Mouse (Mus musculus): ENCODE results near the gene Lsm14a.

DNA sequence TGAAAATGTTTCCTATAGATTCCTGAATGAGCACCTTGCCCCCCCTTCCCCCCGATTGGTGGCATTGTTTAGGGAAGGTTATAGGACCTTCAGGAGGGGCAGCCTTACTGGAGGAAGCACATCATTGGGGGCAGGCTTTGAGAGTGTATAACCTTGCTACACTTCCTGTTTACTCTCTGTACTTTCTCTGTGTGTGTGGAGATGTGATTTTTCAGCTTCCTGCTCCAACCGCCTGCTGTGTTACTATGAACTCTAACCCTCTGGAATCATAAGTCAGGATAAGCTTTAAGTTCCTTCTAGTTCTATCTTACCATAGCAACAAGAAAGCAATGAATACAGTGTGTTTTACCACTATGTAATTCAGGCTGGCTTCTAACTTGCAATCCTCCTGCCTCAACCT, 28.1 kb upstream of the Lsm14a start:
- TF ChIP-seq USF1 (IDR thresholded peaks at IDR 0.05; ENCODE audit: low read depth) (no peak), POLR2A (IDR thresholded peaks at IDR 0.05; ENCODE audit: insufficient read length, low read depth) (no peak), POLR2AphosphoS2 (IDR thresholded peaks at IDR 0.05; ENCODE audit: insufficient read length, low read depth) (no peak), MYOD1 (IDR thresholded peaks at IDR 0.05; ENCODE audit: control insufficient read depth in 1 of 3, insufficient read length in 2 of 3, low read depth in 2 of 3) (no peak), TCF12 (IDR thresholded peaks at IDR 0.05; ENCODE audit: insufficient read depth, poor library complexity, severe bottlenecking) (no peak), MAX (IDR thresholded peaks at IDR 0.05; ENCODE audit: low read depth) (no peak)

Data from myocyte (in vitro differentiated cells).